Mouse (Mus musculus): ENCODE measurements around the gene Nck1.

Nck1 gene

GRCm38 (mm10) chr9:100470936-100471604, 74.9 kb downstream of the Nck1 start:
- DNase-seq (ENCODE audit: low read depth, low spot score) = peak; percentile 99

GRCm38 (mm10) chr9:100470228-100470627, 75.7 kb downstream of the Nck1 start:
- DNase-seq (ENCODE audit: low read depth, low spot score) = no peak

- no peak for DNase-seq (ENCODE audit: low read depth, low spot score)
Measured at GRCm38 (mm10) chr9:100469681-100470080, 76.3 kb downstream of the Nck1 start.

- no peak for DNase-seq (ENCODE audit: low read depth, low spot score)
Measured at GRCm38 (mm10) chr9:100468151-100468550, 77.8 kb downstream of the Nck1 start.

- DNase-seq (ENCODE audit: low read depth, low spot score) = peak; percentile 81
Measured at GRCm38 (mm10) chr9:100467653-100468052, 78.3 kb downstream of the Nck1 start.

GRCm38 (mm10) chr9:100466743-100467142, 79.2 kb downstream of the Nck1 start:
- DNase-seq (ENCODE audit: low read depth, low spot score) = peak; percentile 99

GRCm38 (mm10) chr9:100465988-100466387, 79.9 kb downstream of the Nck1 start:
- DNase-seq (ENCODE audit: low read depth, low spot score) = peak; percentile 88

- DNase-seq (ENCODE audit: low read depth, low spot score) = no peak
Measured at GRCm38 (mm10) chr9:100465380-100465779, 80.6 kb downstream of the Nck1 start.

GRCm38 (mm10) chr9:100463771-100464170, 82.2 kb downstream of the Nck1 start:
- DNase-seq (ENCODE audit: low read depth, low spot score) = no peak

- DNase-seq (ENCODE audit: low read depth, low spot score) = no peak
Measured at GRCm38 (mm10) chr9:100462098-100462497, 83.8 kb downstream of the Nck1 start.

- DNase-seq (ENCODE audit: low read depth, low spot score) = peak; percentile 94
Measured at GRCm38 (mm10) chr9:100461671-100462070, 84.3 kb downstream of the Nck1 start.

- no peak for DNase-seq (ENCODE audit: low read depth, low spot score)
Measured at GRCm38 (mm10) chr9:100460203-100460602, 85.7 kb downstream of the Nck1 start.

GRCm38 (mm10) chr9:100457971-100458681, 87.8 kb downstream of the Nck1 start:
- DNase-seq (ENCODE audit: low read depth, low spot score) = no peak

GRCm38 (mm10) chr9:100454664-100454993, 91.3 kb downstream of the Nck1 start:
- DNase-seq (ENCODE audit: low read depth, low spot score) = no peak

GRCm38 (mm10) chr9:100453944-100454663, 91.8 kb downstream of the Nck1 start:
- DNase-seq (ENCODE audit: low read depth, low spot score) = peak; percentile 89

GRCm38 (mm10) chr9:100452432-100452831, 93.5 kb downstream of the Nck1 start:
- DNase-seq (ENCODE audit: low read depth, low spot score) = peak; percentile 37

GRCm38 (mm10) chr9:100446059-100446686, 99.8 kb downstream of the Nck1 start:
- peak; percentile 85 for DNase-seq (ENCODE audit: low read depth, low spot score)

Measured in brain, adult 2 months (tissue).